Mouse (Mus musculus) E14TG2a.4 (cell line): ENCODE data around the gene C1galt1.

ENCODE experiments used
- CTCF ChIP-seq: conservative IDR thresholded peaks from 2 replicates; pipeline ENCODE4 v1.5.1; 2014; ENCODE audit warnings: low read length
- POU5F1 ChIP-seq: IDR thresholded peaks from 2 replicates; pipeline ENCODE4 v1.6.1; 2014; ENCODE audit warnings: low read length, borderline replicate concordance

DNA sequence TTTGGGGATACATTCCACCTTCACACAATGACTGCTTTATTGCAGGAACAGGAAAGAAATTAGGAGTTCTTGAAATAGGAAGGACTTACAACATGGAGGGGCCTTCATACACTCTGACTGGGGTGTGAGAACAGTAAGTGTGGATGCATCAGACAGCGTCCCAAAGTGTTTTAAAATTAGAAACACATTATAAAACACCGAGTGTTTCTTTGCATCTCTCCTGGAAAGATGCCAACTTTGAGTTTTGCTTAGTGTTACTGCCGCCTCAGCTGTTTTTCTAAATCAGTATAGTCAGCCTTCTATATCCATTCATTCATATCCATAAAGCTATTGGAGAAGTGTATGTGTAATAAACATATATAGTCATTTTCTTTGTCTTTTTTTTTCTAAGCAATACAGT is 16.4 kb downstream of the C1galt1 start:
- TF ChIP-seq CTCF: no peak
- no peak for TF ChIP-seq POU5F1
